Mouse (Mus musculus) T-cell, adult 2 months (primary cell): ENCODE data around the gene Tbc1d9b.

ENCODE experiments used
- DNase-seq: peaks from one replicate; pipeline ENCODE4 v3.0.0; 2022; ENCODE audit warnings: low spot score

Tbc1d9b gene

DNA sequence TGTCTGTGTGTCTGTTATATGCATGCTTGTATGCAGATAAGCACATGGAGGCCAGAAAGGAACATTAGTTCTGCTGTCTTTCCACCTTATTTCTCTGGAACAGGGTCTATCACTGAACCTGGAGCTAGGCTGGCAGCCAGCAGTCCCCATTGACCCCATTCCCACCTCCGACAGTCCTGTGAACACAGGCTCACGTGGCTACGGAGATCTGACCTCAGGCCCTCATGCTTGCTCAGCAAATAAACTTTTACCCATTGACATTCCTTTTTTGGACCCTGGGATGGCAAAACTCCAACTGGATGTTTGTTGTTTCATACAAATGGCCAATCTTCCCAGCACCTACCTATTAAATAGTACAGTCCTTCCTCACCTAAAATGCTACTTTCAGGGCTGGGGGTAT lies 45.2 kb downstream of the Tbc1d9b start:
- DNase-seq, result no peak

DNA sequence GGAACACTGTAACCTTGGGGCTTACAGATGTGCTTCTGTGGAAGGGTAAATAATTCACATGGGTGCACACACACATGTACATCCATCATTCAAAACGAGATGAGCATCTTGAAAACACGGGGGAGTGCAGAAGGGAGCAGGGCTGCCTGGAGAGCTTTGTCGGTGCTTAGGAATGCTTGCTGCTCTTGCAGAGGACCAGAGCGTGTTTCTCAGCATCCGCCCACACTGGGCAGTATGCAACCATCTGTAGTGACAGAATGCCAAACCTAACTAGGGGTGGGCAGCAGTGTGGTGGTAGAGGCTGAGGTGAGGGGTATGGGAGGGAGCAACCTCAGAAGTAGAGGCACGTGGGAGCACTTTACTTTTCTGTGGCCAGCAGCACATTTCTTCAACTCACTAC lies 45.9 kb downstream of the Tbc1d9b start:
- no peak for DNase-seq

DNA sequence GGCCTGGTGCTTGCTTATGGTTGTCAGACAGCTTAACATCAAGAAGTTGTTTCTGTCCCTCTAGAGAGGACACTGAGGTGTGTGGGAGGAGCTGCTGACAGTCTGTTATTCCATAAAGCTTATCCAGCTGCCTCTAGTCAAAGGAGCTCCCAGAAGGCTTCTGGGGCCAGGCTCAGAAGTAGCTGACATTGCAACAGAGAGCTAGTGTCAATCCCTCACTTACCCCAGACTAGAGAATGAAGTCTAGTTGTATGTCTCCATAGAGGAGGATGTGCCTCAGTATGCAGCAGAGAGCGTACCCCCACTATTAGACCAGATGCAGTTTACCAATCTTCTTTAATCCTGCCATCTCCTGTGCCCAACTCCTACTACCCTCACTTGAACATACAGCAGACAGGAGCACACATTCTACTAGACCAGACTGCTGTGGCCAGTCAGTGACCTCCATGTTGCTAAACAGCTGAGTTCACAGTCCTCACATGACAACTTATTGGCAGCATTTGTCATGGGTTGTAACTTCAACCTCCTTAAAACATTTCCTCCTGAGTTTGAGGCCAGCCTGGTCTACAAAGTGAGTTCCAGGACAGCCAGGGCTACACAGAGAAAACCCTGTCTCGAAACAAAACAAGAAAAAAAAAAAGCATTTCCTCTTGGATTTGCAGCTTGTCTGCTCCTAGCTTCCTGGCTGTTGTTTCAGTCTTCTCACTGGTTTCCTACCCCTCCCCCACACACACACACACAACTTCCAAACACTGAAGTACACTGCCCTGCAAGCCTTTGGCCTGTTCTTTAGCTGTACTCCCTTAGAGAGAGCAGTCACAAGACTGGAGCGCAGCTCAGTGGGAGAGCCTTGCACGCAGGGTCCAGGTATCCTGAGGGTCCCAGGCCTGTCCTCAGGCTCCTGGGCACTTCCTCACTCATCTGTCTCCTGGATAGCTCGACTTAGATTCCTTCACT lies 47.6 kb downstream of the Tbc1d9b start:
- DNase-seq, result no peak

DNA sequence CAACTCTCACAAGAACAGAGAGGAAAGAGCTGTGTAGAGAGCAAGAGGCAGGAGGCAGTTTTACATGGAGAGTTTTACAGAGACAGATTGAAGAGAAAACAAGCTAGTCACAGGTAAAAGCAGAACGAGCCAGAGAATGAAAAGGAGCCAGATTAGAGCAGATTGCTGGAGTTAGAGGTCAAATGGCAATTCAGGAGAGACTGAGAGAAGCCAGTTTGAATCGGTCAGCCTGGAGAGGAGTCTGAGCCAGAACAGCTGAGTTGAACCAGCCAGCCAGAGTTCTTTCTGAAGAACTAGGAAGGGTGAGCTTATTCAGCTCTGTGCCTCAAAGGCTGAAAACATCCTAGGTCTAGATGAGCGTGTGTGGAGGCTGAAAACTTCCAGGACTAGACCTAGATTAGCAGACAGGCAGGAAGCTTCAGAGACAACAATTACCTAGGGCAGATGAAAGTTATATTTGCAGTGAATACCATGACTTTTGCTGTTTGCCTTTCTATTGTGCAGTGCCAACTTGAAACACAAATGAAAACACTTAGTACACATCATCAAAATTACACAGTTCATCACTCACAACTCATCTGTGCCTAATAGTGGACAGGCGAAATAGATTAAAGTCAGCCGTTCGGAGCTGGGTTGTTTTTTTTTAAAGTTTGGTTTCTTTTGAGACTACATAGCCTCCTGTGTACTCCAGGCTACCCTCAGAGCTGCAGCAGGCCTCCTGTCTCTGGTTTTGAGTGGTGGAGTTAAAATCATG lies 49.5 kb downstream of the Tbc1d9b start:
- DNase-seq, result no peak

DNA sequence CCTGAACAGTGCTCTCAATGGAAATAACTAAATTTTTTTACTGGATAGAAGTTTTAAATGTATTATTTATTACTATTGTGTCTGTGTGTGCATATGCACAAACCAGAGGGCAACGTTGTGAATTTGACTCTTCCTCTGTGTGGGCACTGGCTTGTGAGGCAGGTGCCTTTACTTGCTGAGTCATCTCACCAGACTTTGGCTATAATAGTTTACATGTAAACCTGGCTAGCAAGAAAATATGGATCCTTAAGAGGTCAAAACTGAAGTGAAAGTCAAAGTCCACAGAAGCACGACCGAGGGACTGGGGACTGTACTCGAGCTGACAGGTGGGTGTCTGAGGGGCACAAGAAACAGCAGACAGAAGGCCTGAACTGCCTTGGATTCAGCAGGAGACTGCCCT lies 51.5 kb downstream of the Tbc1d9b start:
- DNase-seq, result no peak

DNA sequence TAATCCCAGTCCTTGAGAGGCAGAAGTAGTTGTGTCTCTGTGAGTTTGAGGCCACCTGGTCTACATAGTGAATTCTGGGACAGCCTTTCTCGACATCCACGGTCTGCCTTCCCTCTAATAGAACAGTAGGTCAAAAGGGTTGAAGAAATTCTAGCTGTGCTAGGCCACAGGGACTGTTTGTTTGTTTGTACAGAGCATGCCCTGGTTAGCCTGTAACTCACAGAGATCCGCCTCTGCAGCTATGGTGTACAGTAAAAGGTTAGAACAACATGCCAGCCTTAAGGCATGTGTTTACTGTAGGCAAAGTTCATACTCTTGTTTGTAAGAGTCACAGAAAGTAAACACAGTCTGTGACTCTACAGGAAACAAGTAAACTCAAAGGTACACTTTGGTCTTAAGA lies 53.6 kb downstream of the Tbc1d9b start:
- DNase-seq, result no peak

DNA sequence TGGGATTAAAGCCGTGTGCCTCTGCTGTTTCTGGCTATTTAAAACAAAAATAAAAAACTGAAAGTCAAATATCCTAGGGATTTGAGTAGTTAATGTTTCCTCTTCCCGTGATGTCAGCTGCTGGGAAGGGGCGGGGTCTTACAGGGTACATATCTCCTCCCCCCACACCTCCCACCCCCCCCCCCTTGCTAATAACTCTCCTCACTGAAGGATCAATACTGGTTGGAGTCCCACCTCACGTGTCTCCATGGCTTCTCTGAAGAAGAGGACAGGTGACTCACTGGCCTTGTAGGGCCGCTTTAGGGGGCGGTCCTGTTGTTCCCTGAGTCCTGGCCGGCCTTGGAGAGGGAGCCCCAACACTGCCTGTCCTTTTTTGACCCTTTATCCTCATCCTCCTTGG lies 57.5 kb downstream of the Tbc1d9b start:
- DNase-seq, result no peak

DNA sequence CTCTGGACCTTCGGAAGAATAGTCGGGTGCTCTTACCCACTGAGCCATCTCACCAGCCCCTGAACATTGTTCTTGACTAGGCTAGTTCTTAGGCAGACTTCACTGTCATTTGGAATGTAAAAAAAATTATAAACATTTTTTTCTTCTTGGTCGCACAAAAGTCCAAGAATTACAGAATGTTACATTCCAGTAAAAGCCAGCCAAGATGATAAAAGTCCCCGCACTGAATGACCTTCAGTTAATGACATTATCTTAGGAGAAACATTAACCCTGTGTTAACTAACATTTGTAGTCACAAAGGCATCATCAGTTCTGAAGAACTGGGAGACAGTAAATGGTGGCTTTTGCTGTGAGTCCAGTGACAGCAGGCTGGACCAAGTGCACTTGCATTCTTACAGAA lies 59.2 kb downstream of the Tbc1d9b start:
- DNase-seq, result no peak

DNA sequence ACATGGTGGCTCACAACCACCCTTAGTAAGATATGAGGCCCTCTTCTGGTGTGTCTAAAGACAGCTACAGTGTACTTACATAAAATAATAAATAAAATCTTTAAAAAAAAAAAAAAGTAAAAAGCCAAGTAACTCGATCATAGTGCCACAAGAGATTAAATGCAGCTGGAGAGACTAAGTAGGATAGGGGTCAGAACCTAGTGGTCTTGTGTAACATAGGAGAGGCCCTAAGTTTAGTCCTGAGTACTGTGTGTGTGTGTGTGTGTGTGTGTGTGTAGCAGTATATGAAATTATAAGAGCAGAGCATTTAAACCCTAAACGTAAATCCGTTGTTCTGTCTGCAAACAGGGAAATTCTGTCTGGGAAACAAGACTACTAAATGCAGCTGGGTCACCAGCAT lies 61.1 kb downstream of the Tbc1d9b start:
- no peak for DNase-seq

DNA sequence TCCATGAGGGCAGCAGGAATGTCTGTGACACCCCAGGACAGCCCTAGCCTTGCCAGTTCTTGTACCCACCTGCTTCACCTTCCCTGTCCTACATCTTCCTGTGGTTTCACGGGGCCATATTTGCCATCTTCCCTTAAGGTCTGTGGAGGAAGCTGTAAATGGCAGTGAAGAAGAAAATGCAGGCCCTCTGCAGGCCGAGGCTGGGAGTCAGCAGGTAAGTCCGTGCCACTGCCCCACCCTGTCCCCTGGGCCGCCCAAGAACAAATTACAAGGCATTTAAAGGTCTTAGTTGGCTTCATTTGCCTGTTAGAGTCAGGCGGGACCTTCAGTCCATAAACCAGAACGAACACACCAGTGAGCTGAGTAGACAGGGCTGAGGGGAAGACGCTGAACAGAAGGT lies 62.9 kb downstream of the Tbc1d9b start:
- no peak for DNase-seq

DNA sequence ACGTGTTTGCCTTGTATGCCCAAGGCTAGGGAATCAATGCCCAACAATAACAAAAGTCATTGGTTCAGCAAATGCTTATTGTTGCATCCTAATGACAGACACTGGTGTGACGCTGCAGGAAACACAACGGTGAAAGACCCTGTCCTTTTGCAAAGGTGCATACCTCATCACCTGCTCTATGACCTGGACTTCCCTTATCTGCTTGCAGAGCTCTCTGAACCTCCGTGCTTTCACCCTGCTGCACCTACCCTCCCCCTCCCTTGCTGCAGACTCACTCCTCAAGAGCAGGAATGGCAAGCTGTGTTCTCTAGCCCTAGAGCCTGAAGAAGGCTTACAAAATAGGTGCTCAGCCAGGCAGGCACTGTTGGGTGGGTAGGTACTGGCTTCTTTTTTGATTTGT lies 63.6 kb downstream of the Tbc1d9b start:
- no peak for DNase-seq

DNA sequence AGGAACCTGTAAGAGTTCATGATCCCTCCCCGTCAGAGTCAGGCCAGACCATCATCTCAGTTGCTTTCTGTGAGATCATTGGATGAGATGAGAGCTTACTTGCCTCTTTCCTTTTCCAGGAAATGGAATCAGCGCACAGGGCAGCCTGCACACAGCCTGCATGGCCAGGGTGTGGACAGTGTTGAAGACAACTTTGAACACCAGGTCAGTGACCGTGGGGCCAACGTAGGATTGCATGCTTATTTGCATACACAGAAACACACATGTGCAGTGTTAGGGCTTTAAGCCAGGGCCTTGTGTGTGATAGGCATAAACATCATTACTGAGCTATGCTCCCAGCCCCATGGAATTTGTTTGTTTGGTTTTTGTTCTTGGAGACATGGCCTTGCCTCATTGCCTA lies 66.3 kb downstream of the Tbc1d9b start:
- no peak for DNase-seq

DNA sequence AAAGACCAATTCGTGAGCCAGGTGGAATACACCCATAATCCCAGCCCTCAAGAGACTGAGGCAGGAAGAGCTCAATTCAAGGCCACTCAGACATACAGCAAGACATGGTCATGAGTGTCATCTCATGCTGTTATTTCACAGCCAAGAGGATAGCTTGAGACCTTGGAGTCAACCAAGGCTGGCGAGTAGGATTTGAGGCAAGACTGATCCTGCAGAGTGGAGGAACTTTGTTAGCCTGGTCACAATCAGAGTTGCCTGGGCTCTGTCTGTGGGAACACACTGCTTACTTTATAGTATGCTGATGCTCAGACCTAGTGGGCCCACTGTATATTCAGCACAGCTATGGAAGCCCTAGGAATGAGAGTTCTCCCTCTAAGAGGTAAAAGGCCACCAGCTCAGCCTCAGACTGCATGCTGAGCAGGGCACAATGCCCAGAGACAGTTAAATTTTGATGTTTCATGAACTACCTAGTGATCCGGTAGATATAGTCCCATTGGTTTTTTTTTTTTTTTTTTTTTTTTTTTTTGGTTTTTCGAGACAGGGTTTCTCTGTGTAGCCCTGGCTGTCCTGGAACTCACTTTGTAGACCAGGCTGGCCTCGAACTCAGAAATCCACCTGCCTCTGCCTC lies 67.1 kb downstream of the Tbc1d9b start:
- no peak for DNase-seq

DNA sequence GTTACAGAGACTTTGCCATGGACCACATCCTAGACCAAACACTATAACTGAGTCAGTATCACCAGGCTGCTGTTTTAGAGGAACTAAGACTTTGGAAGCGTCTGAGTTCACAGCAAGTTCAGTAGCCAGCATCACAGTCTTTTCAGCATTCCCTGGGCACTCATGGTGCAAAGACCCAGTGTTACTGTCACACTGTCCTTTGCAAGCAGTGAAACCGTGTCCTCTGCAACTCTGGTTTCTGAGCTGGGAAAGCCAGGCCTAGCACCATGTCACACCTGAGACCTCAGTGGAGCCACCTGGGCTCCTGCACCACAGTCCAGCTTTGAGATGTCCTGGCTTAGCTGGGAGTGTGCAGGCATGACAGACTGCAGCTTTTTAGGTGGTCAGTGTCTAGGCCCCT lies 67.7 kb downstream of the Tbc1d9b start:
- no peak for DNase-seq

DNA sequence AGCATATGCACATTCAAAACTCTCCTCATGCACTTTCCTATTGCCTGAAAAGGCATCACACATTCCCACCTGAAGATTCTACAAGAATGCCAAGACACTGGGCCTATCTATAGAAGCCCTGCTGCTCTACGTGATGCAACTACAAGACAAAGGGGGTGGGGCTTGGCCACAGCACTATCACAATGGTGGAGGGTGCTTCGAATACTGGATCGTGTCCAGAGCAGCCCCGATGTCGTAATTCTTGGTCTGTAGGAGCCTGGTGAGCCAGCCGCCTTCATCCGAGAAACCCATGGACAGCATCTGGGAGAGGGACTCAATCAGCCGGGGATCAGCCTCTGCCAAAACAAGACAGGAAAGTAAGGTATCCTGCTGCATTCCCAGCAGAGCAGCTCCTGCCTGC lies 69.4 kb downstream of the Tbc1d9b start:
- no peak for DNase-seq

DNA sequence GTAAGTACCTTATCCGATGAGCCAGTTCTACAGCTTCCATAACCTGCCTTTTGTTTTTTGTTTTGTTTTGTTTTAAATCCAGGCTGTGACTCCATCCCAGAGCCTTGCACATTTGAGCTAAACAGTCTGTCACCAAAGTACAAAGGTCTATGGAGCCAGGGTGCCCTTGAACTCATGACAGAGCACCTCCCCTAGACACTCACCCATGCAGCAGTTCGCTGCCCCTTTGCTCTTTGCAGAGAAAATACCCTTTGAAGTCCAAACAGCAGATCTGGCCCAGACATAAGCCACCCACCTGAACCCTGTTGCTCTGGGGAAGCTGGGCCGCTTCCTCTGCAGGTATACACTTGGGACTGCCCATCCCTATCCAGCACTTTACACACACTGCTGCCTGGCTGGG lies 70.4 kb downstream of the Tbc1d9b start:
- no peak for DNase-seq

DNA sequence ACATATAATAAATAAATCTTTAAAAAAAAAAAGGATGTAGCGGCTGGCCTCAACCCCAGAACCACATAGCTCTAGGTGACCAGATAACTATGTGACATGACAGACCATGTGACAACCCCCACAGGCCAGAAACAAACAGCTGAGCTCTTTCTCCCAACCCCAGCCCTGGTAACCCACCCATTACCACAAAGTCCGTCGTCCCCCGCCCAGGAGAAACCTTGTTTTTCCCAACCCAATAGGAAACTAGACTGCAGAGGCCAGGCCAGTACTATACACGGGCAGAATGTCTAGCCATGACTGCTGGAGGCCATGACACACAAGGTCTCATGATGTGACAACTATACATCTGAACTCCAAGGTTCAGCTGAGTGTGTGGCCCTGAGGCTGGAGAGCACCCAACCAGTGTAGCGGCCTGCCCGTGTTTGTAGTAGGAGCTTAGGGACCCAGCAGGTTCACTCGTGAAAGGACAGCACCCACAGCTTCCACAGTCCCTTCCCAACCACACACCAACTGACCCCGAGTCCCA lies 72.2 kb downstream of the Tbc1d9b start:
- no peak for DNase-seq

DNA sequence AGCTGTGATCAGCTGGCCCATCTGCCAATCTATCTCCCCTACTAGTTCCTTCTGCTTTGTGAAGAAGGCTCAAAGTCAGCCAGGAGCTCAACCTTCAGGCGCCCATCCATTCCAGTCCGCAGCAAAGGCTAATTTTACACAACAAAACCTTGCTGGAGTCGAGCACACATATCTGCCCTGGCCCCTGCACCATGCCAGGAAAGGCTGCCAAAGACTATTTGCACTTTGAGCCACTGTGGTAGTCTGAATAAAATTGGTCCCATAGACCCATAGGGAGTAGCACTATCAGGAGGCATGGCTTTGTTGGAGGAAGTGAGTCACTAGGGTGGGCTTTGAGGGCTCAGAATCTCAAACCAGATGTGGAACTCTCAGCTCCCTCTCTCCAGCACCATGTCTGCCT lies 74.2 kb downstream of the Tbc1d9b start:
- no peak for DNase-seq

DNA sequence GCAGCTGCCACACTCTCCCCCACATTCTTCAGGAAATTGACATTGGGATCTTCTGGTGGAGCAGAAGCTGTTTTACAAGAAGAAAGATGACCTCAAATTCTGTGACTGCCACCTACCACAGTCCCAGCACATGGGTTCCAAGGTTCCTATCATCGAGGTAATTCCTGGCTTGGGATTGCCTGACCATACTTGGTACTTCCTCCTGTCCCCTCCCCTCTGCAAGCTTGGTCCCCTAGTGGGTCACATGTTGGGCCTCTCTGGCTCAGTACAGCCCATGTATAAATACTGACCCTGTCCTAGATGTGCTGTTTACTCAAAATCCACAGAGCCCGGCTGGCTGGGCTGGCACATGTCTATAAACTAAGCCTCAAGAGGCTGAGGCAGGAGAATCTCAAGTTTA lies 74.8 kb downstream of the Tbc1d9b start:
- no peak for DNase-seq

DNA sequence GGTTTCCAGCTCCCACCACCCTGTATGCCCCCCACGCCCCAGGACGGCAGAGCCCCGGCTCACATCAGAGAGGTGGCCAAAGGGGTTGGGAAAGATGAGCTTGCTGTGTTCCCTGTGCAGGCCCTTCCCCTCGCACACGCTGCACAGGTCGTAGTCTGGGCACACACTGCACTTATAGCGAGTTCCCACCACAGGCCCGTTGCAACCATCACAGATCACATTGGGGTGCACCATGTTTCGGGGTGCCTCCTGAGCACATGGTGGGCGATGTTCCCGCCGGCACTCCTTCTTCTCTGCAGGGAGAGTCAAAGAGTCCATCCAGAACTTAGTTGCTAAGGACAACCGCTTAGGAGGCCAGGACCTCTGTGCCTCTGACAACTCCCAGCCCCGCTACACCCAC lies 76.1 kb downstream of the Tbc1d9b start:
- DNase-seq, result no peak

DNA sequence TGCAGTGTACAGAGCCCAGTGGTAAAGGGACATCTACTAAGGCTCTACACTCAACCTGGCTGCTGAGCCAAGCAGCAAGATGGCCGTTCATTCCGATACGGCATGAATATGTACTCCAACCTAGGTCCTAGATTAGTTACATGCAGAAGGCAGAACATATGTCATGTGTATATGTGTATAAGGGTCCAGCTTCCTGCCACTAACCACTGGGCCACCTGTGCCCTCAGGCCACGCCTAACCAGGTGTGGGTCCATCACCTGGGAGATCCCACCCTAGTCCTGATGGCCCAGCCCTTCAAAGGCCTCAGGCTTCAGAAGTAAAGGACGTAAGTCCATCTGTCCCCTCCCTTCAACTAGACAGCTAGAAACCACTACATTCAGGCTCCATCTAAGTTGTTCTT lies 76.8 kb downstream of the Tbc1d9b start:
- DNase-seq, result no peak

DNA sequence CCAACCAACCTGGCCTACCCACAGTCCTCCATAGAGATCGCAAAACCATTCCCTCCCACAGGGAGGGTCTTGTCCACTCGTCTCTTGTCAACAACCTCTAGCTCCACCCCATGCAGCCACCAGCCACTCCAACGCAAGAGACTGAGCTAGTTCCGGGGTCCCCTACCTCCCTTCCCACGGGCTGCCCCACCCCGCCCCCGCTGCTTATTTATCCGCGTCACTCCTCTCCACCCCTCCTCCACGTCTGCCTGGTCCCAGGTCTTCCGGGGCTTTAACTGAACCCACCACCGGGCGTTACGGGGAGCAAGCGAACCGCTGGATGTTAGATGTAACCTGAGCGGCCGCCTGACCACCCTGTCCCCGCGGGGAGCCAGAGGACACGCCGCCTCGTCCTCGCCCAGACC lies 78.9 kb downstream of the Tbc1d9b start:
- peak; percentile 92 for DNase-seq
